16 mouse cellular contexts compared by ENCODE assay signal in the genomic region with DNA sequence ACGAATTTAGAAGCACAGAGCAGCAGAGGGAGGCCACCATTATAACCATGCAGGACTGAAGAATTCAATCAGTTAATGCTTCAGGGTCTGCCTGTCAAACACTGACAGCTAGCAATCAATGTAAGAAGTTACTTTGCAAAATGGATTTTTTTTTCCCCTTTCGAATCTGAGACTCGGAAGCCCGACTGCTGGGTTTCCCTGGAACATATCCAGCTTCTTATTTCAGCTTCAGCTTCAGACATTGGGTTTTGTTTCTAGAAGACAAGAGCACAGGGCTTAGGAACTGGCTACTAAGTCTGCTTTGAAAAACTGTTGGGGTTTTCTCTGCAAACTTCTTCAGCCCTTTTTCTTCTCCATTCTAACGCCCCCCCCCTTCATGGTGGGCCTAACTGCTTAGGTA.
DNase-seq lines count a peak whose midpoint lies in the region; ATAC-seq lines count a peak whose summit lies in the region.
"Had no signal": no experiment of that assay in that cellular context is flagged by ENCODE, and none has a peak within 500 bp of the region (broad histone marks: within the 10 kb centered on the region; RNA-seq: fewer than 3 reads in every experiment).

No protein-coding gene starts in this region.

- no peak for ATAC-seq in lung, embryonic 15.5 days (ENCODE audit: borderline replicate concordance, extremely low read depth, low FRiP score, low TSS enrichment)
- no peak for ATAC-seq in embryonic facial prominence, embryonic 14.5 days (ENCODE audit: low read depth)
- ATAC-seq in hindbrain, embryonic 12.5 days (ENCODE audit: low FRiP score) = no peak
- no peak; the same call in 1 of the 2 replicates for ATAC-seq in neural tube, embryonic 12.5 days (ENCODE audit: low FRiP score, low read depth)
- ATAC-seq: liver, embryonic 12.5 days had no signal

- no peak overlapping the region for H3K4me2 ChIP-seq in lung, embryonic 15.5 days
- H3K4me2 ChIP-seq in embryonic facial prominence, embryonic 14.5 days (ENCODE audit: low read depth, low read length) = no peak overlapping the region
- H3K4me2 ChIP-seq in hindbrain, embryonic 12.5 days (replicated peaks) = no peak overlapping the region
- peak overlapping the region; percentile 22; the same call in 1 of the 2 replicates for H3K4me2 ChIP-seq in neural tube, embryonic 12.5 days (replicated peaks)
- H3K4me2 ChIP-seq: kidney, embryonic 15.5 days; liver, embryonic 12.5 days had no signal

- H3K27me3 ChIP-seq in lung, embryonic 15.5 days = no peaks in the 10 kb centered on the region
- no peaks in the 10 kb centered on the region for H3K27me3 ChIP-seq in embryonic facial prominence, embryonic 14.5 days (replicated peaks; ENCODE audit: control insufficient read depth, insufficient read depth, low read length)
- H3K27me3 ChIP-seq in hindbrain, embryonic 12.5 days = no peaks in the 10 kb centered on the region
- no peaks in the 10 kb centered on the region for H3K27me3 ChIP-seq in neural tube, embryonic 12.5 days (replicated peaks)
- H3K27me3 ChIP-seq: kidney, embryonic 15.5 days; liver, embryonic 12.5 days had no signal

- WGBS in lung, embryonic 15.5 days = 46% methylated on average over 5 of the region's 5 CpGs
- WGBS in embryonic facial prominence, embryonic 14.5 days = 23% methylated on average over 5 of the region's 5 CpGs
- WGBS in hindbrain, embryonic 12.5 days = 38% methylated on average over 5 of the region's 5 CpGs
- WGBS in neural tube, embryonic 12.5 days = 47% methylated on average over 5 of the region's 5 CpGs

- peaks cover 31% of the 10 kb centered on the region for H3K4me1 ChIP-seq in lung, embryonic 15.5 days
- peaks cover 34% of the 10 kb centered on the region for H3K4me1 ChIP-seq in embryonic facial prominence, embryonic 14.5 days (ENCODE audit: control insufficient read depth, insufficient read depth, low read length)
- peaks cover 34% of the 10 kb centered on the region for H3K4me1 ChIP-seq in hindbrain, embryonic 12.5 days
- H3K4me1 ChIP-seq in neural tube, embryonic 12.5 days = peaks cover 50% of the 10 kb centered on the region

- 0 out of 2 replicates have a peak overlapping the region, but pooled peaks have one; percentile 11 for H3K27ac ChIP-seq in lung, embryonic 15.5 days
- peak overlapping the region; percentile 61; the same call in 1 of the 2 replicates for H3K27ac ChIP-seq in embryonic facial prominence, embryonic 14.5 days (replicated peaks; ENCODE audit: low read depth, low read length)
- H3K27ac ChIP-seq in hindbrain, embryonic 12.5 days = peak overlapping the region; percentile 86
- H3K27ac ChIP-seq in neural tube, embryonic 12.5 days = peak overlapping the region; percentile 75
- H3K27ac ChIP-seq: layer of hippocampus, adult 2 months; liver, embryonic 12.5 days had no signal

- no peak overlapping the region for H3K9ac ChIP-seq in lung, embryonic 15.5 days
- H3K9ac ChIP-seq in embryonic facial prominence, embryonic 14.5 days (ENCODE audit: low read depth, low read length) = no peak overlapping the region
- H3K9ac ChIP-seq in hindbrain, embryonic 12.5 days = no peak overlapping the region
- no peak overlapping the region for H3K9ac ChIP-seq in neural tube, embryonic 12.5 days
- H3K9ac ChIP-seq: kidney, embryonic 15.5 days; liver, embryonic 12.5 days had no signal

- H3K9me3 ChIP-seq in lung, embryonic 15.5 days = no peaks in the 10 kb centered on the region
- H3K9me3 ChIP-seq in embryonic facial prominence, embryonic 14.5 days (ENCODE audit: control insufficient read depth, low read length) = no peaks in the 10 kb centered on the region
- H3K9me3 ChIP-seq in hindbrain, embryonic 12.5 days (replicated peaks) = no peaks in the 10 kb centered on the region
- no peaks in the 10 kb centered on the region for H3K9me3 ChIP-seq in neural tube, embryonic 12.5 days
- H3K9me3 ChIP-seq: kidney, embryonic 15.5 days; liver, embryonic 12.5 days had no signal

- no peak overlapping the region for H3K4me3 ChIP-seq in lung, embryonic 15.5 days
- no peak overlapping the region for H3K4me3 ChIP-seq in embryonic facial prominence, embryonic 14.5 days (ENCODE audit: low read depth, low read length)
- no peak overlapping the region for H3K4me3 ChIP-seq in hindbrain, embryonic 12.5 days
- no peak overlapping the region for H3K4me3 ChIP-seq in neural tube, embryonic 12.5 days
- H3K4me3 ChIP-seq: erythroblast, embryonic 14.5 days; kidney, embryonic 15.5 days; layer of hippocampus, adult 2 months; liver, embryonic 12.5 days had no signal

- no peaks in the 10 kb centered on the region for H3K36me3 ChIP-seq in lung, embryonic 15.5 days
- H3K36me3 ChIP-seq in embryonic facial prominence, embryonic 14.5 days (ENCODE audit: control insufficient read depth, insufficient read depth, low read length) = peaks cover 6% of the 10 kb centered on the region; the same call in 1 of the 2 replicates
- no peaks in the 10 kb centered on the region for H3K36me3 ChIP-seq in hindbrain, embryonic 12.5 days
- H3K36me3 ChIP-seq in neural tube, embryonic 12.5 days = no peaks in the 10 kb centered on the region
- H3K36me3 ChIP-seq: kidney, embryonic 15.5 days; liver, embryonic 12.5 days had no signal

- no peak for DNase-seq in lung, postnatal 10 days
- no peak for DNase-seq in embryonic facial prominence, embryonic 14.5 days (ENCODE audit: low spot score)
- DNase-seq in embryo, embryonic 10 days (ENCODE audit: low spot score) = no peak
- no peak for DNase-seq in left cerebral cortex, adult 11 months (ENCODE audit: low spot score)
- no peak for DNase-seq in heart, adult 11 months
- DNase-seq: cerebellum, adult 11-12 months; heart, adult 18-20 months; right cerebral cortex, postnatal 25 days; thymus, adult 18-20 months had no signal

Comparison
In these comparisons a context has a peak if more than half of its experiments do, and no peak if none do; other contexts are left out.
1. H3K27ac ChIP-seq: peak in every context shown above with its lines; median percentile 86 in hindbrain, embryonic 12.5 days; 75 in neural tube, embryonic 12.5 days; 61 in embryonic facial prominence, embryonic 14.5 days; 11 in lung, embryonic 15.5 days.